In the genomic region with DNA sequence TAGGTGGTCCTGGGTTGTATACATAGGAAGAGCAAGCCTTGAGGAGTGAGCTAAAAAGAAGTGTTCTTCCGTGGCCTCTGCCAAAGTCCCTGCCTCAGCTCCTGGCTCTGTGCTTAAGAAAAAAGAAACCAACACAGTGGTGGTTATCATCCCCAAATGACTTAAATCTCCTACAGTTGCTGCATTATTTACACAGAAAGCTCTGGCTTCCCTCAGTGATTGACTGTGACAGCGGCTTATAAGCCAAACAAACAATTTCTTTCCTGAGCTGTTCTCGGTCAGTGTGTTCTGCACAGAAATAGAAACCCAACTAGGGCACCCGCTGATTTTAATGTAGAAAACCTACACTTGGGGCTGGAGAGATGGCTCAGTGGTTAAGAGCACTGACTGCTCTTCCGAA, we compare ENCODE assay signal across 20 mouse cellular contexts.
"Had no signal": no experiment of that assay in that cellular context is flagged by ENCODE, and none has a peak within 500 bp of the region (broad histone marks: within the 10 kb centered on the region; RNA-seq: fewer than 3 reads in every experiment).

No protein-coding gene starts in this region.

- H3K27me3 ChIP-seq: liver, embryonic 15.5 days; megakaryocyte, embryonic 14.5 days; midbrain, embryonic 13.5 days; neural tube, embryonic 13.5 days; stomach, embryonic 15.5 days had no signal

- H3K9me3 ChIP-seq: liver, embryonic 15.5 days; midbrain, embryonic 10.5 days; midbrain, embryonic 13.5 days; neural tube, embryonic 13.5 days; stomach, embryonic 15.5 days had no signal

- ATAC-seq: intestine, postnatal 0 days; midbrain, embryonic 13.5 days; midbrain, embryonic 16.5 days had no signal

- H3K4me1 ChIP-seq: liver, embryonic 15.5 days; megakaryocyte, embryonic 14.5 days; midbrain, embryonic 10.5 days; midbrain, embryonic 13.5 days; neural tube, embryonic 13.5 days; stomach, embryonic 15.5 days had no signal

- H3K4me2 ChIP-seq: liver, embryonic 11.5 days; liver, embryonic 15.5 days; midbrain, embryonic 13.5 days; neural tube, embryonic 13.5 days; stomach, embryonic 15.5 days had no signal

- H3K27ac ChIP-seq: kidney, postnatal 0 days; layer of hippocampus, adult 2 months; liver, embryonic 15.5 days; midbrain, embryonic 10.5 days; midbrain, embryonic 13.5 days; neural tube, embryonic 13.5 days; stomach, embryonic 15.5 days had no signal

- H3K36me3 ChIP-seq: liver, embryonic 15.5 days; midbrain, embryonic 10.5 days; midbrain, embryonic 13.5 days; neural tube, embryonic 13.5 days; stomach, embryonic 15.5 days had no signal

- H3K9ac ChIP-seq: liver, embryonic 15.5 days; midbrain, embryonic 13.5 days; neural tube, embryonic 13.5 days; stomach, embryonic 15.5 days had no signal

- H3K4me3 ChIP-seq: layer of hippocampus, adult 2 months; liver, embryonic 15.5 days; megakaryocyte, embryonic 14.5 days; midbrain, embryonic 10.5 days; midbrain, embryonic 13.5 days; myocyte; neural tube, embryonic 13.5 days; stomach, embryonic 15.5 days had no signal

- DNase-seq: kidney, adult 2 months; kidney, postnatal 25 days; layer of hippocampus, adult 9-11 months; lung, adult 18-20 months; retina, postnatal 1 day; right cerebral cortex, postnatal 25 days; spleen, adult 18-20 months; thymus, postnatal 25 days had no signal
